Comparison of ENCODE assay signal across 15 mouse cellular contexts in the genomic region with DNA sequence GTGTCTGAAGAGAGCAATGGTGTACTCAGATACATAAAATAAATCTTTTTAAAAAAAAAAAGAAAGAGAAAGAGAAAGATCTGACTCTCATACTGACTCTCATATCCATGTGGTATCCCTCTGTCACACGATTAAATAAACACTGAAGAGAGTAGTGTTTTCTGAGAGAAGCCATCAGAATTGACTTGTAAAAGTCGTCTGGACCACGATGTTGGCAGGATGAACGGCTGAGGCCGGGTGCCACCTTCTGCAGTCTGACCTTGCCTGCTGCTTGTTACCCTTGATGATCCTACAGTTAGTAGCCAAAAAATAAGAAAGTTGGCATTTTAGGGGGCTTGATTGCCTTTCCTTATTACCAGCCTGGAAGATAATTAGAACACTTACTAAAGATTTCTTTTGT. TPM values are rescaled to one million over a fixed set of nuclear protein-coding genes. Genes with fewer than 3 reads are reported as not detected.
DNase-seq lines count a peak whose midpoint lies in the region; ATAC-seq lines count a peak whose summit lies in the region.
"Had no signal": no experiment of that assay in that cellular context is flagged by ENCODE, and none has a peak within 500 bp of the region (broad histone marks: within the 10 kb centered on the region; RNA-seq: fewer than 3 reads in every experiment).

No protein-coding gene starts in this region.

- no peak for ATAC-seq in forebrain, embryonic 12.5 days (ENCODE audit: low FRiP score)
- ATAC-seq in hindbrain, embryonic 12.5 days (ENCODE audit: low FRiP score): no peak
- no peak for ATAC-seq in lung, embryonic 16.5 days (ENCODE audit: low read depth)
- ATAC-seq in forebrain, embryonic 16.5 days: no peak
- ATAC-seq: intestine, embryonic 15.5 days had no signal

- peaks cover 91% of the 10 kb centered on the region for H3K4me1 ChIP-seq in forebrain, embryonic 12.5 days
- peaks cover 92% of the 10 kb centered on the region for H3K4me1 ChIP-seq in forebrain, embryonic 10.5 days
- H3K4me1 ChIP-seq in hindbrain, embryonic 12.5 days: peaks cover 88% of the 10 kb centered on the region
- H3K4me1 ChIP-seq in hindbrain, embryonic 10.5 days (replicated peaks): peaks cover 93% of the 10 kb centered on the region
- H3K4me1 ChIP-seq in lung, embryonic 16.5 days (replicated peaks; ENCODE audit: control insufficient read depth, insufficient read depth, low read length): peaks cover 78% of the 10 kb centered on the region
- H3K4me1 ChIP-seq in forebrain, embryonic 16.5 days (replicated peaks; ENCODE audit: control insufficient read depth, insufficient read depth, low read length): peaks cover 84% of the 10 kb centered on the region

- 0 out of 2 replicates have a peak overlapping the region, but pooled peaks have one; percentile 31 for H3K27ac ChIP-seq in forebrain, embryonic 12.5 days
- H3K27ac ChIP-seq in forebrain, embryonic 10.5 days: no peak overlapping the region
- H3K27ac ChIP-seq in hindbrain, embryonic 12.5 days: no peak overlapping the region
- no peak overlapping the region for H3K27ac ChIP-seq in hindbrain, embryonic 10.5 days
- peak overlapping the region; percentile 68 for H3K27ac ChIP-seq in lung, embryonic 16.5 days (ENCODE audit: low read length)
- H3K27ac ChIP-seq in forebrain, embryonic 16.5 days (ENCODE audit: low read length): 0 out of 2 replicates have a peak overlapping the region, but pooled peaks have one; percentile 17
- H3K27ac ChIP-seq: limb, embryonic 10.5 days; liver, embryonic 14.5 days had no signal

- no peak for DNase-seq in forebrain, embryonic 10.5 days (ENCODE audit: extremely low spot score, low spot score)
- no peak for DNase-seq in hindbrain, embryonic 10.5 days (ENCODE audit: low spot score)
- no peak for DNase-seq in lung, adult 18-20 months
- no peak for DNase-seq in urinary bladder, adult 2 months (ENCODE audit: low spot score)
- DNase-seq: adrenal gland, adult 8-10 months; cerebellum, postnatal 36 days; gastrocnemius, postnatal 10 days; thymus, postnatal 4 days had no signal

- H3K4me3 ChIP-seq in forebrain, embryonic 12.5 days (replicated peaks): no peak overlapping the region
- no peak overlapping the region for H3K4me3 ChIP-seq in forebrain, embryonic 10.5 days
- no peak overlapping the region for H3K4me3 ChIP-seq in hindbrain, embryonic 12.5 days
- no peak overlapping the region for H3K4me3 ChIP-seq in hindbrain, embryonic 10.5 days
- H3K4me3 ChIP-seq in lung, embryonic 16.5 days (ENCODE audit: low read length): no peak overlapping the region
- H3K4me3 ChIP-seq in forebrain, embryonic 16.5 days (replicated peaks; ENCODE audit: low read length): no peak overlapping the region
- H3K4me3 ChIP-seq: intestine, embryonic 15.5 days; limb, embryonic 10.5 days had no signal

- no peaks in the 10 kb centered on the region for H3K9me3 ChIP-seq in forebrain, embryonic 12.5 days
- no peaks in the 10 kb centered on the region for H3K9me3 ChIP-seq in forebrain, embryonic 10.5 days
- no peaks in the 10 kb centered on the region for H3K9me3 ChIP-seq in hindbrain, embryonic 12.5 days (replicated peaks)
- no peaks in the 10 kb centered on the region for H3K9me3 ChIP-seq in hindbrain, embryonic 10.5 days
- H3K9me3 ChIP-seq in lung, embryonic 16.5 days (ENCODE audit: control insufficient read depth, low read length): no peaks in the 10 kb centered on the region
- no peaks in the 10 kb centered on the region for H3K9me3 ChIP-seq in forebrain, embryonic 16.5 days (ENCODE audit: control insufficient read depth, low read length)
- H3K9me3 ChIP-seq: intestine, embryonic 15.5 days; limb, embryonic 10.5 days had no signal

- no peak overlapping the region; the same call in 1 of the 2 replicates for H3K9ac ChIP-seq in forebrain, embryonic 12.5 days
- no peak overlapping the region for H3K9ac ChIP-seq in hindbrain, embryonic 12.5 days
- H3K9ac ChIP-seq in lung, embryonic 16.5 days (ENCODE audit: low read length): no peak overlapping the region
- no peak overlapping the region for H3K9ac ChIP-seq in forebrain, embryonic 16.5 days (replicated peaks; ENCODE audit: low read depth, low read length)
- H3K9ac ChIP-seq: intestine, embryonic 15.5 days; liver, embryonic 14.5 days had no signal

- H3K4me2 ChIP-seq in forebrain, embryonic 12.5 days: 0 out of 2 replicates have a peak overlapping the region, but pooled peaks have one; percentile 50
- H3K4me2 ChIP-seq in hindbrain, embryonic 12.5 days (replicated peaks): 0 out of 2 replicates have a peak overlapping the region, but pooled peaks have one; percentile 35
- no peak overlapping the region for H3K4me2 ChIP-seq in lung, embryonic 16.5 days (ENCODE audit: low read depth, low read length)
- H3K4me2 ChIP-seq in forebrain, embryonic 16.5 days (ENCODE audit: low read length): no peak overlapping the region

- no peaks in the 10 kb centered on the region for H3K27me3 ChIP-seq in forebrain, embryonic 12.5 days
- H3K27me3 ChIP-seq in forebrain, embryonic 10.5 days (ENCODE audit: poor library complexity, severe bottlenecking): no peaks in the 10 kb centered on the region
- no peaks in the 10 kb centered on the region for H3K27me3 ChIP-seq in hindbrain, embryonic 12.5 days
- no peaks in the 10 kb centered on the region for H3K27me3 ChIP-seq in hindbrain, embryonic 10.5 days (ENCODE audit: insufficient read depth, poor library complexity, severe bottlenecking)
- no peaks in the 10 kb centered on the region for H3K27me3 ChIP-seq in lung, embryonic 16.5 days (ENCODE audit: control insufficient read depth, insufficient read depth, low read depth, low read length)
- H3K27me3 ChIP-seq in forebrain, embryonic 16.5 days (replicated peaks; ENCODE audit: control insufficient read depth, insufficient read depth, low read length): no peaks in the 10 kb centered on the region
- H3K27me3 ChIP-seq: intestine, embryonic 15.5 days had no signal

- 73% methylated on average over 5 of the region's 5 CpGs for WGBS in forebrain, embryonic 12.5 days
- WGBS in forebrain, embryonic 10.5 days: 81% methylated on average over 5 of the region's 5 CpGs
- WGBS in hindbrain, embryonic 12.5 days: 58% methylated on average over 5 of the region's 5 CpGs
- 71% methylated on average over 5 of the region's 5 CpGs for WGBS in hindbrain, embryonic 10.5 days
- 13% methylated on average over 5 of the region's 5 CpGs for WGBS in lung, embryonic 16.5 days
- 44% methylated on average over 5 of the region's 5 CpGs for whole genome bisulfite sequencing in forebrain, embryonic 16.5 days

- peaks cover 19% of the 10 kb centered on the region for H3K36me3 ChIP-seq in forebrain, embryonic 12.5 days (replicated peaks)
- H3K36me3 ChIP-seq in forebrain, embryonic 10.5 days (replicated peaks): peaks cover 68% of the 10 kb centered on the region
- peaks cover 26% of the 10 kb centered on the region for H3K36me3 ChIP-seq in hindbrain, embryonic 12.5 days
- peaks cover 65% of the 10 kb centered on the region for H3K36me3 ChIP-seq in hindbrain, embryonic 10.5 days
- peaks cover 3% of the 10 kb centered on the region; the same call in 1 of the 2 replicates for H3K36me3 ChIP-seq in lung, embryonic 16.5 days (ENCODE audit: control insufficient read depth, insufficient read depth, low read length)
- H3K36me3 ChIP-seq in forebrain, embryonic 16.5 days (ENCODE audit: control insufficient read depth, insufficient read depth): no peaks in the 10 kb centered on the region

RNA-seq across cellular contexts. Expression of a gene that starts 22.4 kb away (rescaled TPM):
- 0.38 and 0.57 TPM in 2 replicates for polyA plus RNA-seq in forebrain, embryonic 12.5 days (2016; fragmentation: Nextera tagmentation; extraction: Ambion mirVana)
- 0.07 and 0.17 TPM in 2 replicates for polyA plus RNA-seq in forebrain, embryonic 10.5 days (2016; fragmentation: Nextera tagmentation; extraction: Ambion mirVana)
- 0.50 and 0.79 TPM in 2 replicates for polyA plus RNA-seq in hindbrain, embryonic 12.5 days (2016; fragmentation: Nextera tagmentation; extraction: Ambion mirVana)
- 0.18 and 0.26 TPM in 2 replicates for polyA plus RNA-seq in hindbrain, embryonic 10.5 days (2016; fragmentation: Nextera tagmentation; extraction: Ambion mirVana)
- polyA plus RNA-seq in lung, embryonic 16.5 days (2015; fragmentation: Nextera tagmentation; extraction: Ambion mirVana): 0.16 and 0.30 TPM in 2 replicates
- polyA plus RNA-seq in forebrain, embryonic 16.5 days (2015; fragmentation: Nextera tagmentation; extraction: Ambion mirVana): 0.43 and 0.63 TPM in 2 replicates
- 0.28 and 0.33 TPM in 2 replicates for polyA plus RNA-seq in urinary bladder, adult 2 months (2012; rRNA removed)

Comparison
In these comparisons a context has a peak if more than half of its experiments do, and no peak if none do; other contexts are left out.
1. H3K27ac ChIP-seq: peak in forebrain, embryonic 12.5 days (single experiment), lung, embryonic 16.5 days (single experiment) and forebrain, embryonic 16.5 days (single experiment); none in forebrain, embryonic 10.5 days (single experiment), hindbrain, embryonic 12.5 days (single experiment) and hindbrain, embryonic 10.5 days (single experiment).
2. H3K4me2 ChIP-seq: peak in forebrain, embryonic 12.5 days (single experiment) and hindbrain, embryonic 12.5 days (single experiment); none in lung, embryonic 16.5 days (single experiment) and forebrain, embryonic 16.5 days (single experiment).